Mouse (Mus musculus): ENCODE measurements around the gene 1110017D15Rik.

1110017D15Rik gene

GRCm38 (mm10) chr4:41513309-41513708 is 3.8 kb downstream of the 1110017D15Rik start:
- DNase-seq (ENCODE audit: low spot score in 2 of 2): no peak

DNA sequence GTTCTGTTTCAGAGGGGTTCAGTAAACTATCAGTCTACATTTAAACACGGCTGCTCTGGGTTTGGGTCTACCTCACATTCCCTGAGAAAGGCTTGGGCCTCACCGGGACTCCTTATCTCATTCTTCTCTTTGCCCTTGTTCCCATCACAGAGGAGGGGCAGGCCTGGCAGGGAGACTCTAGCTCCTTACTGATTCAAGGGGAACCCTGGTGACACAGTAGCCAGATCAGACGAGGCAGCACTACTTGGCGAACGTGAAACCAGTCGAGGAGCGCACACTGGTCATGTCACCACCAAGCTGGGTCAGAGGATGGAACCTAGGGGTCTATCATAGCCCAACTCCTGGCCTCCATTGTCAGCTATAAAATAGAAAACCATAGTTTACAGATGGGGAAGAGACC is 9.1 kb downstream of the 1110017D15Rik start:
- no peak for DNase-seq (ENCODE audit: low spot score in 2 of 2)

- DNase-seq (ENCODE audit: low spot score in 2 of 2): no peak
Measured at GRCm38 (mm10) chr4:41507326-41507924, 9.7 kb downstream of the 1110017D15Rik start.

DNA sequence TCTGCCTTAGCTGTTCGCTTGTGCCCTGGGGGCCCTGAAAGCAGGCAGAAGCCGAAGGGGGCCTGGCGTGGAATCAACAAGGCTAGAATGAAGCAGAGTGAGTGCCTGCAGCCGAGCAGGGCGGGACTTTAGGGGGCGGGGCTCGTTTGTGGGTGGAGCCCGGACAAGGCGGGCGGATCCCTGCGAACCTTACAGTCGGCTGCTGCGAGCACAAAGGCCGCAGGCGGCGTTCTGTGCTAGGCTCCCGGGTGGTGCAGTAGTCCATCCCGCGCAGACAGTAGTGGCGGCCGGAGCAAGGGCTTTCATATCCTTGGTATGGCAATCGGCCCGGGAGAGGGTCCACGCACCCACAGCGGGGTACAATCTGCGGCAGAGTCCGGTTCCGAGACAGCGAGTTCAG is 10.2 kb downstream of the 1110017D15Rik start:
- peak; percentile 70 to 72 for DNase-seq (ENCODE audit: low spot score in 2 of 2)

GRCm38 (mm10) chr4:41506156-41506555 is 11.0 kb downstream of the 1110017D15Rik start:
- no peak for DNase-seq (ENCODE audit: low spot score in 2 of 2)

- DNase-seq (ENCODE audit: low spot score in 2 of 2): no peak
Measured at GRCm38 (mm10) chr4:41505131-41505551, 12.0 kb downstream of the 1110017D15Rik start.

DNA sequence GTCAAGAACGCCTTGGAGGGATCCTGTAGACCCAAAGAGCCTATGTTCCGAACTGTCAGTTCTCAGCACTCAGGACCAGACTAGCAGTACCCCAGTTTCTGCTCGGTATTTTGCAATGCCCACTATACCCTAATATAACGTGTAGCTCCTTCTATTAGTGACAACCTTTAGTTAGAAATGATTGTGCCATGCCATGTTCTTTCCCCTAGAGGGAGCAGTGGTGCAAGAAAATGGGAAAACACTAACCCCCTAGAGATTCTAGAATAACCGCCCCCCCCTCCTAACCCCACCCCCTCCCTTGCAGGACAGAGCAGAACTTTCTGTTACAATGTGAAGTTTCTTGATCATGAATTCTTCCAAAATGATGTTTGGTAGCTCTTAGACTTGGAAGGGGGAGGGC is 12.8 kb downstream of the 1110017D15Rik start:
- DNase-seq (ENCODE audit: low spot score in 2 of 2): no peak

- DNase-seq (ENCODE audit: low spot score in 2 of 2): peak; percentile 86 to 88
Measured at GRCm38 (mm10) chr4:41502986-41503412, 14.1 kb downstream of the 1110017D15Rik start, which contains the start of gene AI464131. Gene AI464131, minus strand, starts transcription at chr4:41503076.

GRCm38 (mm10) chr4:41502171-41502940 is 14.8 kb downstream of the 1110017D15Rik start:
- DNase-seq (ENCODE audit: low spot score in 2 of 2): no peak

DNA sequence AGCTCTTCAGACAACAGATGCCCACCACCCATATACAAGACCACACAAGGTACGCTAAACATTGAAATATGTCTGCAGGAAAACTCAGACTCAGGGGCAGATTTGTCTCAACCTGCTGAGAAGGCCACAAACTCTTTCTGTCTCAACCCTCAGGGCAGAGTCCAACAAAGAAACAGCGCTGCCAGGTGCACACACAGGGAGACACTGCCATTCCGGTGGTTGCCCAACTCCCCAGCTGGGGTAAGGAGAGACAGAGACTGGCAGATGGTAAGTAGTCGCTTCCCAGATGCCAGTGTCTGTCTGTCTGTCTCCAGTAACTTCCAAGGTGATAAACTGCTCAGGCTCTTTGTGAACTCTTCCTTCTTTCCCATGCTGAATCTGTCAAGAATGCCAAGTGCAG is 16.3 kb downstream of the 1110017D15Rik start:
- no peak for DNase-seq (ENCODE audit: low spot score in 2 of 2)

DNA sequence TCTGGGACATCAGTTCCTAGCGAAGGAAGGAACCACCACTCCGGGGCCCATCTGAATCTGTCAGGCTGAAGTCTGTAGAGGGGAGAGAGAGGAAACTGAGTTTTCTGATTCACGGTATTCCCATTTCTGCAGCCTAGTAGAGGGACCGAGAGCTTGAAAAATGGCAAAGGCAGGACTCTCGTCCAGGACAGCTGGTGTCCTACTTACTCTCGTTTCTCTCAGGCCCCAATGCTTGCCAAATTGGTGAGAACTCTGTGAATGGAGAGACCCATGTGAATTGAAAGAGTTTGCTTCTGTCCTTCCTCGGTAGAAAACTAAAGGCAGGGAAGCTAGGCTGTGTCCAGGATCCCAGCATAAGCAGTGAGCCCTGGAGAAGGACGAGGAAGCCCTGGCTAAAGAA is 17.5 kb downstream of the 1110017D15Rik start:
- DNase-seq (ENCODE audit: low spot score in 2 of 2): no peak

- no peak for DNase-seq (ENCODE audit: low spot score in 2 of 2)
Measured at GRCm38 (mm10) chr4:41498921-41499391, 18.2 kb downstream of the 1110017D15Rik start.

DNA sequence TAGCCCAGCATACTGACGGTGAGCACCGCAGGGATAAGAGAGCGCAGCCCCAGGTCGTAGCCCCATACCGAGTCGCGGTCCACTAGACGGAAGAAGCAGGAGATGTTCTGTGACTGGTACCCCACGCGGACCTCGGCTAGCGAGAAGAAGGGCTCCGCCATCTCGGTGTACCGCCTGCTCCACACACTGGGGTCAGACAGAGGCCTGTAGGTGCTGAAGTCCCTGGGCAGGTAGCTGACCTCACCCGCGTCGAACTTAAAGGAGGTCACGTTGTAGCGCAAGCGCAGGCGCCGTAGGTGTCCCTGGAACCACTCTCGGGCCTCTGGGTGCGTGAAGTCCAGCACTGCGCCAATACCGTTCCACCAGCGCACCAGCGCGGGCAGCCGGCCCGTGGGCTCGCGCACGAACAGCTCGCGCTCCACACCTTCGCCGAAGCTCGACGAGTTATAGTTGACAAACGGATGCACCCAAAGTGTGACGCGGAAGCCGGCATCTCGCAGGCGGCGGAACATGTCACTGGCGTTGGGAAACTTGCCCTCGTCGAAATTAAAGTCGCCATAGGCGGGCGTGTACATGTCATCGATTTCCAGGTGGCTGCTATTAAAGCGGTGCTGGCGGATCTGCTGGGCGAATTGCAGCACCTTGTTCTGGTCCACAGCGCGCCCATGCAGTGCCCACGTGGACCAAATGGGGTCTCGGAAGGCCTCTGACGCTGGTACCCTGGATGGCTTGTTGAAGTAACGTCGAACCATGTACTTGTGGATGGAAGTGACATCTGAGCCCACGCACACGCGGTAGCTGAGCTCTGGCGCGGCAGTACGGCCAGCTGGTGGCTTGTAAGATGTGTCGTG is 18.9 kb downstream of the 1110017D15Rik start:
- no peak for DNase-seq (ENCODE audit: low spot score in 2 of 2)

DNA sequence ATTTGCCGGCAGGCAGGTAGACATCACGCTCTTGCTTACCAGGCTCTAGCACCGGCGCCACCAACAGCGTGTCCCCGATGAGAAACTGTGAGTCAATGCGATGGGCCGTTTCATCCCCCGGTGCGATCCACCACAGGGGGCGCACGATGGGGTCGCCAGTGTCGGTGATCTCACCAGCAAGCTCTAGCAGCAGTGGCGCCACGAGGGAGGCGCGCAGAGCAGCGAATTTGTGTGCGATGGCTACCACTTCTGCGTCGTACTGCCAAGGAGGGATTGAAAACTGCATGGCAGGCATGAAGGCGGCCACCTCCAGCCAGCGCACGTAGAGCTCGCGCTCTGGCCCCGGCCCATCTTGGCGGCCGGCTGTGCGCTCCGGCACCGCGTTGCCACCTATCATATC is 19.6 kb downstream of the 1110017D15Rik start:
- no peak for DNase-seq (ENCODE audit: low spot score in 2 of 2)

GRCm38 (mm10) chr4:41497046-41497445 is 20.1 kb downstream of the 1110017D15Rik start:
- no peak for DNase-seq (ENCODE audit: low spot score in 2 of 2)

- no peak for DNase-seq (ENCODE audit: low spot score in 2 of 2)
Measured at GRCm38 (mm10) chr4:41495850-41496249, 21.3 kb downstream of the 1110017D15Rik start.

DNA sequence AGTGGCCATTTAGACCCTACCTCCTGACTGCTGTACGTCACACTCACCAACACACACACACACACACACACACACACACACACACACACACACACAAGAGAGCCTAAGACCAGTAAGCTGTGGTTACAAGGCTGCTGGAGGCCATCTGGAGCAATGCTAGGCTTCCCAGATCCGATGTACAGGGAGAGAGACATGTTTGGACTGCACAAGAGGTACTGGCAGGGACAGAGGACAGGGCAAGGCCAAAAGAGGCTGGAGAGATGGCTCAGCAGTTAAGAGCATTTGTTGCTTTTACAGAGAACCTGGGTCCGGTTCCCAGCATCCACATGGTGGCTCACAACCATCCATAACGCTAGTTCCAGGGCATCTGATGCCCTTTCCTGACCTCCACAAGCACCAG is 22.1 kb downstream of the 1110017D15Rik start:
- DNase-seq (ENCODE audit: low spot score in 2 of 2): no peak

- DNase-seq (ENCODE audit: low spot score in 2 of 2): no peak
Measured at GRCm38 (mm10) chr4:41494378-41494777, 22.8 kb downstream of the 1110017D15Rik start.

DNA sequence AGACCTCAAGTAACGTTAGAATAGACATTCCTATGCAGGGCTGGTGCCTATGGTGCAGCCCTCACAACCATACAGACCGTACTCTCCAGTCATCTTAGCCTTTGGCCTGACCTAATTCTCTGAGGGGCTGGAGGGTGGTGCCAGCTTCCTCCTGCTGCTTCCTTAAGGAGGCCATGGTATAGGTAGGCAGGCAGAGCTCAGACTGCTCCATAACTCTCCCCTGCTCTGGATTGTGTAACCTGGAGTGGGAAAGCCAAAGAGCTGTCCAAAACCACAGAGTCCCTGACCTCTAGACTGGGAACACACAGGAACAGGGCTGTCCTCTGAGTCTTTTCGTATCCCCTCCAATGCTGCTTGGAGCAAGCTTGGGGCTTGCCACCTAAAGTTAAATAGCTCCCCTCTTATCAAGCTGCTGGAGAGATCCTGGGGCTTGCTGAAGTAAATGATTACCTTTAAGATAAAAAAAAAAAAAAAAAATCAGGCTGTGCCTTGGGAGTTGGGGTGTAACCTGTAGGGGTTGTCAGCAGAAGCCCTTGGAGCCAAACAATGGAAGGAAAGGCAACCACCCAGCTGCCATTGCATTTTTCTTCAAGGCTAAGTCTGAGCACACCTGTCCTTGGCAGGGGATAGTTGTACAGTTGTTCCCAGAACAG is 23.5 kb downstream of the 1110017D15Rik start:
- no peak for DNase-seq (ENCODE audit: low spot score in 2 of 2)

DNA sequence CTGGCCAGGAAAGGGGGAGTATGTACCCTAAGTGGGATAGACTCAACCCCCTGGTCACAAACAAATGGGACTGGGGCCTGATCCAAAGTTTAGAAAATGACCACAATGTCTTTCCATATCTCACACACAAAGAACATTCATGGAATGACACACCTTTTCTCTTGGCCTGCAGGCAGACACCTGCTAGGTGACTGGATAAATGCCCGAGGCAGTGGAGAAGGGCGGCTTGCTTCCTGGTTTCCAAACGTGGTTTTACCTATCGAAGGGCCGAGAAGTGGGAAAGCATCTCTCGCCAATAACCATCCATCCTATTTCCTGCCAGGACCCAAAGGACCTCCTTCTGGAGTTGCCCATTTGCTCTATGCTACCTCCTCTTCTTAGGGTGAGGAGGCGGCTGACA is 24.2 kb downstream of the 1110017D15Rik start:
- no peak for DNase-seq (ENCODE audit: low spot score in 2 of 2)

DNA sequence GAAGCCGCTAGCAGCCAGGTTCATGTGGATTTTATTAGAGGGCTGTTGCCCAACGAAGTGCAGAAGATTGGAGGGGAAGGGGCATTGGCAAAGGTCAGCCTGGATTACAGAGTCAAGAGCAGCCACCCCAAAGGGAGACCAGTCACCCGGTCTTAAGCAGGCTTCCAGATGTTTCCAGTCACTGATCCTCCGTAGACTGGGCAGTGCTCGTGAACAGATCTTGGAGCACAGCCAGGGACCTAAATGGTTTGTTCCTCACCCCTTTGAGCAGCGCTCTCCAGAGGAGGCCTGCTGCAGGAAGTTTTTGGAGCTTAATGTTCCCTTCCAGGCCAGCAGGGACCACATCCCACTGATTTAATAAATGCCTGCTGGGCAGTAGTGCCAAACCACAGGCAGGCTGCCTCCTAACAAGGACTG is 35.5 kb downstream of the 1110017D15Rik start:
- no peak for DNase-seq (ENCODE audit: low spot score in 2 of 2)

GRCm38 (mm10) chr4:41480254-41480653 is 36.9 kb downstream of the 1110017D15Rik start:
- DNase-seq (ENCODE audit: low spot score in 2 of 2): no peak
